Mouse (Mus musculus) forebrain, postnatal 0 days (tissue): Measurements from ENCODE around the gene Npff. TPM values are rescaled to one million over a fixed set of nuclear protein-coding genes. Genes with fewer than 3 reads are reported as not detected.

Experiments
- ATAC-seq: fragments of 200-750 bp; cut with Nextera tagmentation; 2 replicates; pipeline ENCODE4 v1.8.0; 2017; ENCODE audit warnings: mild to moderate bottlenecking, moderate library complexity
- DNase-seq: peaks from one replicate; pipeline ENCODE4 v3.0.0-alpha.2; 2015
- H3K27ac ChIP-seq: fragments of 300-500 bp; sonication (generic); 2 replicates; pipeline ENCODE4 v1.5.1; 2014; ENCODE audit warnings: low read depth, mild to moderate bottlenecking, antibody characterized with exemption, low read length, moderate library complexity, mixed read lengths
- H3K27me3 ChIP-seq: fragments of 300-500 bp; sonication (generic); 2 replicates; pipeline ENCODE4 v1.6.1; 2014; ENCODE audit warnings: mild to moderate bottlenecking, low read length, mixed read lengths; ENCODE audit not compliant: insufficient read depth
- H3K36me3 ChIP-seq: fragments of 300-500 bp; sonication (generic); 2 replicates; pipeline ENCODE4 v1.6.1; 2014; ENCODE audit warnings: mild to moderate bottlenecking, moderate library complexity; ENCODE audit not compliant: insufficient read depth
- H3K4me1 ChIP-seq: fragments of 300-500 bp; sonication (generic); 2 replicates; pipeline ENCODE4 v1.6.1; 2014; ENCODE audit warnings: antibody characterized with exemption; ENCODE audit not compliant: insufficient read depth
- H3K4me2 ChIP-seq: fragments of 300-500 bp; sonication (generic); 2 replicates; pipeline ENCODE4 v1.6.1; 2014; ENCODE audit warnings: low read depth, mild to moderate bottlenecking, moderate library complexity
- H3K4me3 ChIP-seq: fragments of 300-500 bp; sonication (generic); 2 replicates; pipeline ENCODE4 v1.5.1; 2014; ENCODE audit warnings: low read depth, low read length, mixed read lengths
- H3K9ac ChIP-seq: fragments of 300-500 bp; sonication (generic); 2 replicates; pipeline ENCODE4 v1.6.1; 2014; ENCODE audit warnings: mild to moderate bottlenecking
- H3K9me3 ChIP-seq: fragments of 300-500 bp; sonication (generic); 2 replicates; pipeline ENCODE4 v1.6.1; 2016; ENCODE audit warnings: low read length
- CTCF ChIP-seq: sonication (generic); IDR thresholded peaks from 2 replicates; pipeline ENCODE4 v1.5.1; 2016; ENCODE audit warnings: antibody characterized with exemption, control low read depth, low read depth
- WGBS: fragments of 180-500 bp; shearing (Covaris S2); extraction: QIAGEN DNeasy Blood & Tissue Kit; methylation state at CpG from one replicate; pipeline ENCODE4 v1.1.7; 2014; 5-methylcytosine and 5-hydroxymethylcytosine counted together
- polyA plus RNA-seq: library from polyadenylated mRNA; unstranded; fragments of >200 nt; fragmentation: Nextera tagmentation; extraction: Ambion mirVana; gene quantifications from 2 replicates; pipeline ENCODE4 v1.2.1, GENCODE M21; 2015
- total RNA-seq: library from RNA; depleted of rRNA; stranded (reverse); fragments of >200 nt; gene quantifications from 2 replicates; pipeline ENCODE4 v1.2.3, GENCODE M21; 2014

Npff gene
- total and polyA plus RNA-seq, 2 experiments from 2014 or later, result 1.5 to 3.1 TPM

- no peak for DNase-seq
- Histone ChIP-seq H3K36me3 (peaks cover 71% of the 10 kb centered on the region), H3K9ac (no peak overlapping the region), H3K4me2 (no peak overlapping the region), H3K27ac (peak overlapping the region; percentile 64), H3K9me3 (no peaks in the 10 kb centered on the region), H3K4me3 (no peak overlapping the region), H3K4me1 (no peaks in the 10 kb centered on the region), H3K27me3 (no peaks in the 10 kb centered on the region)
- no peak for TF ChIP-seq CTCF
- ATAC-seq, result peak; percentile 75
- whole genome bisulfite sequencing, result 62% methylated on average over 3 of the region's 3 CpGs
Measured at GRCm38 (mm10) chr15:102532106-102532900, 7.6 kb upstream of the Npff start.

GRCm38 (mm10) chr15:102531586-102531985, 6.8 kb upstream of the Npff start:
- Histone ChIP-seq H3K36me3 (peaks cover 65% of the 10 kb centered on the region), H3K9me3 (no peaks in the 10 kb centered on the region), H3K27me3 (no peaks in the 10 kb centered on the region), H3K4me3 (no peak overlapping the region), H3K4me2 (no peak overlapping the region), H3K27ac (peak overlapping the region; percentile 54; the same call in 1 of the 2 replicates), H3K9ac (no peak overlapping the region), H3K4me1 (no peaks in the 10 kb centered on the region)
- 94% methylated on average over 4 of the region's 4 CpGs for WGBS
- DNase-seq (no peak), ATAC-seq (no peak)
- no peak for TF ChIP-seq CTCF

GRCm38 (mm10) chr15:102530566-102530965, 5.8 kb upstream of the Npff start:
- Histone ChIP-seq H3K27me3 (no peaks in the 10 kb centered on the region), H3K4me2 (no peak overlapping the region), H3K9me3 (no peaks in the 10 kb centered on the region), H3K36me3 (peaks cover 57% of the 10 kb centered on the region), H3K9ac (no peak overlapping the region), H3K4me1 (no peaks in the 10 kb centered on the region), H3K4me3 (no peak overlapping the region), H3K27ac (no peak overlapping the region)
- WGBS, result 87% methylated on average over 4 of the region's 4 CpGs
- TF ChIP-seq CTCF, result no peak
- DNase-seq (no peak), ATAC-seq (no peak)

- Histone ChIP-seq H3K4me3 (no peak overlapping the region), H3K9me3 (no peaks in the 10 kb centered on the region), H3K36me3 (peaks cover 55% of the 10 kb centered on the region), H3K4me1 (no peaks in the 10 kb centered on the region), H3K9ac (no peak overlapping the region), H3K27me3 (no peaks in the 10 kb centered on the region), H3K27ac (no peak overlapping the region), H3K4me2 (no peak overlapping the region)
- TF ChIP-seq CTCF, result no peak
- ATAC-seq (no peak), DNase-seq (no peak)
- 95% methylated on average over 1 of the region's 1 CpGs for whole genome bisulfite sequencing
Measured at GRCm38 (mm10) chr15:102528396-102528795, 3.7 kb upstream of the Npff start.

- no peak overlapping the region for H3K4me2 ChIP-seq
- H3K27ac ChIP-seq, result no peak overlapping the region
- no peak overlapping the region for H3K4me3 ChIP-seq
- H3K9me3 ChIP-seq, result no peaks in the 10 kb centered on the region
- H3K27me3 ChIP-seq, result no peaks in the 10 kb centered on the region
- WGBS, result 69% methylated on average over 3 of the region's 3 CpGs
- peaks cover 51% of the 10 kb centered on the region for H3K36me3 ChIP-seq
- TF ChIP-seq CTCF, result peak; percentile 51
- H3K4me1 ChIP-seq, result no peaks in the 10 kb centered on the region
- H3K9ac ChIP-seq, result no peak overlapping the region
- DNase-seq (no peak), ATAC-seq (no peak)
Measured at GRCm38 (mm10) chr15:102527936-102528335, 3.2 kb upstream of the Npff start.

- H3K9ac ChIP-seq, result no peak overlapping the region
- WGBS, result 86% methylated on average over 6 of the region's 6 CpGs
- no peak overlapping the region for H3K4me3 ChIP-seq
- H3K27ac ChIP-seq, result no peak overlapping the region
- no peaks in the 10 kb centered on the region for H3K9me3 ChIP-seq
- ATAC-seq (no peak), DNase-seq (no peak)
- no peak for TF ChIP-seq CTCF
- no peaks in the 10 kb centered on the region for H3K27me3 ChIP-seq
- no peaks in the 10 kb centered on the region for H3K4me1 ChIP-seq
- peaks cover 49% of the 10 kb centered on the region for H3K36me3 ChIP-seq
- no peak overlapping the region for H3K4me2 ChIP-seq
Measured at GRCm38 (mm10) chr15:102526111-102527002, 1.6 kb upstream of the Npff start.

- peaks cover 25% of the 10 kb centered on the region for H3K36me3 ChIP-seq
Measured at GRCm38 (mm10) chr15:102521480-102521879, 3.3 kb downstream of the Npff start.

More at GRCm38 (mm10) chr15:102521480-102521879, 3.3 kb downstream of the Npff start:
- Histone ChIP-seq H3K4me2 (no peak overlapping the region), H3K4me1 (peaks cover 5% of the 10 kb centered on the region; the same call in 1 of the 2 replicates), H3K27me3 (no peaks in the 10 kb centered on the region), H3K27ac (no peak overlapping the region), H3K9me3 (no peaks in the 10 kb centered on the region), H3K9ac (no peak overlapping the region), H3K4me3 (no peak overlapping the region)
- no peak for ATAC-seq
- no peak for TF ChIP-seq CTCF
- DNase-seq, result no peak
- WGBS, result 90% methylated on average over 4 of the region's 4 CpGs
